Mouse (Mus musculus) right cerebral cortex, postnatal 4 days (tissue): ENCODE data around the gene Plxna4.

Source experiments
- DNase-seq: peaks from one replicate; pipeline ENCODE4 v3.0.0-alpha.2; 2022

Plxna4 gene

DNA sequence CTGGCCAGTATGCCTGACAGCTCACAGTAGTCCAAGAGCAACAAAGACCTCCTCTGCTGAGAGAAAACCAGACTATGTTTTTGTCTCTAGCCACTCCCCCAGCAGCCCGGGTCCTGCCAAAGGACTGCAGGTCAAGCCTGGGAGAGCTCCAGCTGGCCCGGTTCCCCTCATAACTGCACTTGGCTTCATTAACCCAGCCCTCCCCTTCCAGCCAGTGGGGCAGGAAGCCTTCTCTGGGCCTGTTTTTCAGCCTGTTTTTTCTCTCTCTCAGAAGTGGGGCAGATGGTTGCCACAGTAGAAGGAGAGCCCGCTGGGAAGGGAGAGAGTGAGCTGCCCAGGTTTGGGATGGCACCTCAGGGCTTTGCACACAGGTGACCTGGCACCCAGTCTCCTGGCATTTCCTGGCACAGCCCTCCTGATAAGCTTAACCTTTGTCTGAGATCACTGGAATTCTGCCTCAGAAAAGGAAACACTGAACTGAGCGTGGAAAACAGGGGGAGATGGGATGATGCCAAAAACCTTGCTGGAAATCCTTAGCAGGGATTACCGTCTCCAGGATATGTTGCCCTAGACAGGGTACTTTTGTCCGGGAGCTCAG is 190.8 kb downstream of the Plxna4 start:
- DNase-seq: peak; percentile 73

DNA sequence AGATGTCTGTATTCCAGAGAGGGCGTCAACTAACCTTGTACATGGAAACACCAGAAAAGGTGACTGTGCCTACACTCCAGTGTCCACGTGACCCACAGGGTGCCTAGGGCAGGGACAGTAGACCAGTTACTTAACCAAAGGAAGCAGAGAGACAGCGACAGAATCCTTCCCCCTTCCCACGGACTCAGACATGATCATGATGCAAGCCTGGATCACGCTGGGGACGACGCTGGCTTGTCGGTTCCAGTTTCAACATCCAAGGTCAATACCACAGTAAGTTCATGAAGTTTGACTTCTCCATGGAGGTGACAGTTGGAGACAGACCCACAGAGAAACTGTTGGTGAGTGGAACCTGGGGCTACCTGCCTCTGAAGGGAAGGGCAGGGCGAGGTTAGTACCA is 192.6 kb downstream of the Plxna4 start:
- no peak for DNase-seq

DNA sequence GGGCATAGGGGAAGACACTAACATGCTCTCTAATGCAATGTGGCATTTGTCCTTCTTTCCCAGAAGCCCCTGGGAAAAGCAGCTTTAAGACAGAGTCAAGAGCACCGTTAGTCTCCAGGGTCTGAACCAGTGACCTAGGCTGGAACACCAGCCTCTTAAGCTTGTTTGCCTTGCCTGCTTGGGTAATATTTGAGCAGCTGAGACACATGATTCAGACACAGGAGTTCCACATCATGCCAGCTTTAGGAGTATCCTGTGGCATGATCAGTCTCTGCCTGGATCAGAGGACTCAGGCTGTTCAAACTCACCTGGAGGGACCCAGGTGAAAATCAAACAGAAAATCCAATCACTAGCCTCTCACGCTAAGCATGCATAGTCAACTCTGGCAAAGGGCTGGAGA is 195.7 kb downstream of the Plxna4 start:
- no peak for DNase-seq

DNA sequence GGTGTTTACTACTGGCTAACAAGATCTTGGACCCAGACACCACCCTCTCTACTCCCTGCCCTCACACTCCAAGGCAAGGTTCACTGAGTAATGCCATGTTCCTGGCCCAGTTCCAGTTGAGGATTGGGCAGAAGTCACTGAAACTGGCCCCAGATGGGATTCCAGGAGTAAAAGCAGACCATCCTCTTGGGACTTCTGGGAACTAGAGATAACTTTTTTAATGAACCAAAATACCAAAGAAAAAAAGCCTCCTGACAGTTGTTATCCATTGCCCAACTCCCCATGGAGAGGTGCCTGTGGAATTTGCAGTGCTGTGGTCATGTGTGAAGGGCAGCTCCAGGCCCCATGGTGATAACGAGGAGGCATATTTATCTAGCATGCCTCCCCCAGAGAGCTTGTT is 199.7 kb downstream of the Plxna4 start:
- DNase-seq: no peak

DNA sequence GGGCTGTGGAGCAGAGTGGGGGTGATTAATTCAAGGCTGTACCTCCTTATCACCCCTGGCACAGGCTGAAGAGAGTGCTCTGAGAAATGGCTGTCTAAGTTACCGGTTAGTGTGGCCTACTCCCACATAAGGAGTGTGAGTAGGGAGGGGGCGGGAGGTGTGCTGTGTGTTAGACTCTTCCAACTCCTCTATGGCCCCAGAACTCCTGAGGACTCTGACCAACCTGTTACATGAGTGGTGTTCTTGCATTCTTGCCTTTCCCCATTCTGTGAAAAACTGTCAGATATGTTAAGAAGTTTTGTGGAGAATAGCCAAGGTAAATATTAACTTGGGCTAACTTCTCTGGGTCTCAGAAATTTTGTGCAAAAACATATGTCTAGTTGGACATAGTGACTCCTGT is 201.1 kb downstream of the Plxna4 start:
- DNase-seq: no peak

DNA sequence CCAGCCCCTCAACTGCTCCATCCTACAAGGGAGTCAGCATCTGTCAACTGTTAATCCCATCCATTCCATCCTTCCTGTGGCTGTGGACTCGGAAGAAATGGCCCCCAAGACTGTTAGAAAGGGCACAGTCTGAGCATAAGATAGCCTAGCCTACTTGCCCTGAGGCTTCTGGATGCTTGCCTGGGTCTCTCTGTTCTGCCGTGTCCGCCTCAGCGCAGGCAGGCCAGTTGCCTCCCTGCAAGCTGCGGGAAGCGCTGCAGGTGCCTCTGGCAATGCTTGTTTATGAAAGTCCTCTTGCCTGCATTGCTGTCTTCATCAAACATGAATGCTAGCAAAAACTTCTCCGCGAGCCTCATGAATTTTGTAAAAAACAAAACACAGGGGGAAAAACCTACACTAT is 203.1 kb downstream of the Plxna4 start:
- no peak for DNase-seq

DNA sequence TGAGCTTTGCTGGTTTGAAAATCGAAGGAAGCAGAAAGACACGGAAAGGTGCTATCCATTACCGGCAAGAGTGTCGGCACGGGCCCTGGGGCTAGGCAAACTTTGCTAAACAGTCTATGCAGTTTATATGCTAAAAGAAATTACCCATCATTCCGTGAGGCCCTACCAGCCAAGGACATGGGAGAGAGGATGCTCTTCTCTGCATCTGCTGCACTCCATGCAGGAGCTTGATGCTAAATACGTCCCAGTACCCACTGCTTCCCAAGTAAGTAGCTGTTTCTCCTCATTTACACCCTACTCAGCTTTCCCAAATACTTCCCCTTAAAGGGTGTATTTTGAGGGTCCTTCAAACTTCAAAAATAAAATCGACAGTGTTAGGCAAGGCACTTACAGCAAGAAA is 203.6 kb downstream of the Plxna4 start:
- DNase-seq: no peak

DNA sequence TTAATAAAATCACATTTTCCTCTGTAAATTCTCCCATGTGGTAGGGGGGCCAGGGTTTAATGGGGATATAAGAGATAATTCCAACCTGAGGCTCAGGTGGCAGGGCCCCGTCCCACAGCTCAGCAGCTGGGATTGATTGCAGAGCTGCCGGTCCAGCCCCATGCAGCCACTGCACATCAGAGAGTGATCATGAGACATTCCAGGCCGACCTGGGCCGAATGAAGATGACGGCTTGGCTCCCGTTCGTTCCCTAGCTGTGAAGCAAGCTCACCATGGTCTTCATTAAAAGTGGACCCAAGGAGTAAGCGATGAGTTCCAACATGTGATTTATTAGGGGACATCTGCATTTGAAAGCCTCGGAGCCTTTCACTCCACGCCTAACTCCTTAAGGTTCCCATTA is 206.5 kb downstream of the Plxna4 start:
- no peak for DNase-seq

DNA sequence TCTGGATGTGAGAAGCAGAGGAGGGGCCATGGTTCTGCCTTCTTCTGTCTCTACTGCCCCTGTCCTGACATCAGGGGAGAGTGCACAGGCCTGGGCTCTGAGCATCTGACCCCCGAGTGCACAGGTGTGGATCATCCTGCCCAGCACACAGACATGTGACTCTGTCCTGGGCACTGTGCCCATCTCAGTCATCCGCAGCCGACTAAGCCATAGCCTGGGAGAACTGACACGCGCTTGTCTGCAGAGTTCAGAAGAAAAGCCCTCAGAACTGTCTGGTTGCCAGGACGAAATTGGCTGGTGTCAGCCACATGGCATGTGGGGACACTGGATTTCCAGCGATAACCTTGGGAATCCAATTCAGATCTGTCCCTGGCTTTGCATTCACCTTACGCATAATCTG is 210.8 kb downstream of the Plxna4 start:
- peak; percentile 30 for DNase-seq

DNA sequence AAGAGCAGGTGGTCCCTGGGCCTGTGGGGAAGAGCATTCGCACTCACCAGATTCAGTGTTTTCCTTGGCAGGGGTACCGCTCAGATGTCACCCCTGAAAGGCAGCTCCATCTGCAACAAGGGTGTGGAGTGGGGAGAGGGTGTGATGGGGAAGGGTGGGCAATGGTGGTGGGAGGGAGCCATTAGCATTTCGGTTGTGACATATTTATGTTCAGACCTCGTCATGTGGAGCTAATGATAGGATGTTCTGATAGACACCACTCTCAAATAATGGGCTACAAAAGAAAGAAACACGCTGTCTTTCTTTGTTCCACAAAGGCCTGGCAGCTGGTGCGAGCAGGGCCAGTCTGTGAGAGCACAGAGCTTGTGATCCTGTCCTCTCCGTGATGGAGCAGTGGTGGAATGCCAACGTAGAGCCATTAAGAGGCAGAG is 214.0 kb downstream of the Plxna4 start:
- peak; percentile 49 for DNase-seq

DNA sequence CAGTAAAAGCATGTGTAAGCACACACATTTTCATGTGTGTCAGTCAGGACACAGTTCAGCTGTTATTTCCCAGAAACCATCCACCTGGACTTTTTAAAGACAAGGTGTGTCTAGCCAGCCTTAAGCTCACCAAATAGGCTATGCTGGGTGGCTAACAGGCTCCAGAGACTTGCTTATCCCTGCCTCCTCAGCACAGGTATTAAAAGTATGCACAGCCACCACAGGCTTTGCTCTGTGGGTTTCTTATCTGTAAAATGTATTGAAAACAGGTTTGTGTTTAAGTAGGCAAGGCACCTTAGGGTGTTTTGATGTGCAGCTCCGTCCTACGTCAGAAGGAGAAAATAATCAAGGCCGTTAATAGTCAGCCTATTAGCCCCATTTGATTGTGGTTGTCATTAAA is 218.9 kb downstream of the Plxna4 start:
- DNase-seq: no peak

DNA sequence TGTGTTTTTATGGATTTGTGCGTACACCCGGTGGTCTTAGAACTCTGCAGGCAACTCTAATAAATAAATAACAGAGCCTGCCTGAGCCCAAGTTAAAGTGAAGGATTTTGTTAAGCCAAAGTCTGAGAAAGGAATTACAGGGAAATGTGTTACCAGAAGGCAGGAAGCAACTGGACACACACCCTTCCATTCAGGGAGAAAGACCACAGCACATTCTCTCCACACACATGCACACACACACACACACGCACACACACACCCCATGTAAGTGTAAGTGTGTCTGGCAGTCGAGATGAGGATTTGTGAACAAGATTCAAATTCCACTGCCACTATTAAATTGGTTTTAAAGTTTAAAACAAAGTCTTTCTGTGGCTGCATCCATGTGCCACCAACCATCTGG is 219.6 kb downstream of the Plxna4 start:
- no peak for DNase-seq

DNA sequence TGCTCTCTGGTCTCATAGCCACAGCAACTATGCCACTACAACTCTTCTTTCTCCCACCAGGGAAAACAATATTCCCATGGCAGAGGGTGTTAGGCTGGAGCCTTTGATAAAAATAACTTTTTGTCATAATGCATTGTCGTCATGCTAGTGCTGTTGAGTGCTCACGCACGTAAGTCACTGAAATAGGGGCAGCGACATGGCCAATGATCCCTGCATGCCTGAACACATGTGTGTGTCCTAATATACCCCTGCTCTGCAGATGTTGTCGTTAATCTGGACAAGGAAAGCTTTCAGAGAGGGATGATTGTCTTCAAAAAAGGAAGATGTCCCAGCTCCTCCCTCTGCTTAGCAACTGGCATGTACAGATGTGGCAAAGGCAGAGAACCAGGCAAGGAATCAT is 223.1 kb downstream of the Plxna4 start:
- no peak for DNase-seq

DNA sequence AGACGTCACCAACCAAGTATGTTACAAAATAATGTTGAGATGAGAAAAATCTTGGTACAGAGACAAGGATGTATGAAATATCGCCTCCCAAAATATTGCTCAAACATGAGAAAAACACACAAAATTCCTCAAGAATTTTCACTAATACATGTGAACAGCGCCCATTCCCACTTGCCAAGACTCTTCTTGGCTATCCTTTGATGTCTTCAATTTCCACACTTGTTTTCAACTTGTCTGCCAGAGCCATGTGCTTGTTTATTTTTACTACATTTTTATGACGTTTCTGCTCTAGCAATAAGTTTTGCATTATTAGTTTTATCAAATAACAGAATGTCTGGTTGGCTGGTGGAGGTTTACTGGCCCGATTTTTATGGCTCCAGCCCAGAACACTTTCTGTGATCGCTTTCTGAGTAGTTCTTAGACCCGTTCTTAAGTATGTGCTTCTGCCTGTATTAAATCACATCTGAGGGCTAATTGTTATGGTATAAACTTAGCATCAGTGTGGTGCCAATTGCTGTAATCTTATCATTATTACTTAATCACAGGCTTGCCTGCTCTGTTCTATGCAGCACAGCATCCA is 224.4 kb downstream of the Plxna4 start:
- no peak for DNase-seq

DNA sequence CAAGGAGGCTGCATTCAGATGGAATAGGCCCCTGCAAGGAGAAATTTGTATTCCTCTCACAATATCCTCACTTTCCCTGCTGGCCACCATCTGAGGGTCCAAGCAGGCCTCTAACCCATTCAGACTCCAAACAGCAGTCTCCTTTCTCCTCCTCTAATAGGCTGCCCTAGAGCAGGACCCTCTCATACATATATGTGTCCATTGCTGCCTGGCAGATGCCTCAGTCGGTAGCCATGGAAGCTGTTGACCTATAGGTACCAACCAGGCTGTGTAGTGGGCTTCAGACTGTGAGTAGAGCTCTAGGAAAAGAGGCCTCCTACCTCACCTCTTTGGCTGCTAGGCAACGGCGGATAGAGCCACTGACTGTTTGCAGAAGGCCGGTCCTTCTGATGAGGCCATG is 225.6 kb downstream of the Plxna4 start:
- no peak for DNase-seq

DNA sequence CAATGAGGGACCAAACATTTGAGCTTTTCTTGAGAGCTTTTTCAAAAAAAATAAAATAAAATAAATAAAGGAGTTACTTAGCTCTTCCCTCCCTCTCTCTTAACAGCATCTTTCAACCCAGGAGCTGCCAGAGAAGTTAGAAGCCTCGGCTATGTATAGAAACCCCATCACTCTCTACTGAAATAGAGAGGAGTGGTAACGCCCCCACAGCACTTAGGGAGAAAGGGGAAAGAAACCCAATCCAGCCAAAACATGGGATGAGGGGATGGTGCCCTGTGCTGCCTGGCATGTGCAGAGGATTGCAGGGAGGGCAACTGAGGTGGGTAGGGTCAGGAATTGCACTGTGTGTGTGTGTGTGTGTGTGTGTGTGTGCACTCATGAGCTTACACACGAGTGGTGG is 228.3 kb downstream of the Plxna4 start:
- no peak for DNase-seq

DNA sequence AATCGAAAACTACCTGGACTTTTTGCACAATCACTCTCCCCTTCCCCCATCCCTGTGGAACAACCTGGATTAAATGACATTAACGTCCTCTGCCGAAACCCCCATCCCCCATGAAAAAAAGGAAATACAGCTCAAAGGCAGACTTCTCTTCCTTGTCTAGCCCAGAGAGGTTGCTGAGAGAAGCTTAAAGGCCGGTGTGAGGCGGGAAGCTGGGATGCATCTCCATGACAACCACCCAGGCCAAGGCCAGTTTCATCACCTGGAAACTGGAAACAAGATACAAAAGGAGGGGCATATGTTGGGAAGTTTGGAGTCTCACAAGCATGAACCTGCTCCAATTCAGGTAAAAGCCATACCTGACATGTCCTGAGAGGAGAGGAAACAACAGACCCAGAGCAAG is 230.5 kb downstream of the Plxna4 start:
- no peak for DNase-seq

DNA sequence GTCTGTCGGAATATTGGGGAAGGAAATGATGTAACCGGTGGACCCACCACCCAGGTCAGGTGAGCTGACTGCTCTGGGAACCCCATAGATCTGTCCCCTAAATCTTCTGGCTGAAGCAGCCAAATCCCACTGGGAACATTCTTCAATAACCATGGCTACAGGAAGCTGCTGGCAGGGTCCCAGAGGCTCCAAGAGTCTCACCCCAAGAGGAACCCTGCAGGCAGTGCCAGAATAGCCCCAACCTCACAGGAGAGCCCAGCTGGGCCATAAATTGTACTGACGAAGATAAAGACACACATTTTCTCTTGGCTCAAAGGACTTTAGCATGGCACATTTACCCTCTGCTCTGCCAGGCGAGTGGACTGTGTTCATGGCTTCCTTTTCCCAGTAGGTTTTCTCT is 232.4 kb downstream of the Plxna4 start:
- peak; percentile 56 for DNase-seq

DNA sequence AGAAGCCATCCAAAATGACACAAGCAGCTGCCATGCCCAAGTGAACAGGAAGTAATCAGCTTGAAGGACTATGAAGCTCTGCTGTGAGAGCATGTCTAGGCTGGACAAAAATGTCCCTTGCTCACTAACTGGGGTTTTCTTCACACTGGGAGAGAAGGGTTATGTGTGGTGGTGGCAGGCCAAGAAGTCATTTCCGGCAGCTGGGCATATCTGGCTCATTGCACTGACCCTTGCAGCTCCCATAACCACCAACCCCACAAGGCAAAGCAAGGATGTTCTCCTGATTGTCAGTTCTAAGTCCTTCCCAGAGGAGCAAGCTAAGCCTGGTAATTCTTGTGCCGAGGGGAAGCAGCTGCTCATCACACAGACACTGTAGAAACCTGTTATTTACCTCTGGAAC is 239.0 kb downstream of the Plxna4 start:
- DNase-seq: no peak

DNA sequence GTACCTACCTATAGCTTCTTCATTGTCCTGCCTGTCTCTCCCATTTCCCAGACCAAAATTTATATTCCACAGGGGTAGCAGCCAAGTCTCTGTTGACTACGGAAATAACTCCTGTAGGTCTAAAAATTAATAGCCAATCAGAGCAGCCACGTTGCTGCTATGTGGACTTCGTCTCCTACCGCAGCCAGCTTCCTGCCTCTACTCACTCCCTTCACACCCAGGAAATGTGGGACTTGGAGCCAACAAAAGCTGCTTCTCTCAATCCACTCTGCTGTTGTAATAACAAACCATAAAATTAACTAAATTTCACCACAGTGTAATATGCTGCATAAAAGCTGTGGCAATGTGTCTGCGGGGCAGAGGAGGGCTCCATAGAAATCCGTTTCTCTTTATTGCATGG is 239.9 kb downstream of the Plxna4 start:
- DNase-seq: no peak

DNA sequence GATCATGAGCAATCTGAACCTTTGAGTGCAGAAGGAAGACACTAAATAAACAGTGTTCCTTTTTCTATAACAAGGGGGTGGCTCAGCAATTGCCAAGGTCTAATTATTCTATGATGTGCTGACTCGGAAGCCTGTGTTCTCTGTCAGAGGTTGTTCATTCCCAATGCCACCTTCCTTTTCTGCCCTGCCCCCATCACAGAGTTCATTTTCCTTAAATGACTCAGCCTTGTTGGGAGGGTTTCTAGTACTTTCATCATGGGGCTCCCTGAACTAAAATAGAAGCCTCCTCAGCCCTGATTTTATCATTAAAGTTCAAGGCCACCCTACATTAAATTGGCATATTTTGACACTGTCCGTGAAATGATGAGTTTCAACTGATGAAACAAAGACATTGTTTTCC is 242.0 kb downstream of the Plxna4 start:
- DNase-seq: no peak

DNA sequence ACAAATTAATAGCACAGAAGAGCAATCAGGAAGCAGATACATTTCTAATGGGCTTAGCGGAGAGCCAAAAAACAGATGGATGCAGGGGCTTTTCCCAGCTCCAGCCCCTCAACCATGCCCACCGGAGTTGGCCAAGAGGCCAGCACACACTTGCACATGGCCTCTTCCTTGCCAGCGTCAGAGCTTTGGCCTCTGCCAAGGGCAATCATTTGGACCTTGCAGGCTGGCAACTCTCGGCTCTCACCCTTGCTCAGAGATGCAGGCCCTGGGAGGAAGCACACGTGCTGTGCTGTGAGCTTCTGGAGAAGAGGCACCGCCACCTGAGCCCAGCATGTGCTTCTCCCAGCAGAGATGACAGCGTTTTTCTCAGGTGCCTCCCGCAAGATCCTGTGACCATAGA is 245.3 kb downstream of the Plxna4 start:
- DNase-seq: no peak

DNA sequence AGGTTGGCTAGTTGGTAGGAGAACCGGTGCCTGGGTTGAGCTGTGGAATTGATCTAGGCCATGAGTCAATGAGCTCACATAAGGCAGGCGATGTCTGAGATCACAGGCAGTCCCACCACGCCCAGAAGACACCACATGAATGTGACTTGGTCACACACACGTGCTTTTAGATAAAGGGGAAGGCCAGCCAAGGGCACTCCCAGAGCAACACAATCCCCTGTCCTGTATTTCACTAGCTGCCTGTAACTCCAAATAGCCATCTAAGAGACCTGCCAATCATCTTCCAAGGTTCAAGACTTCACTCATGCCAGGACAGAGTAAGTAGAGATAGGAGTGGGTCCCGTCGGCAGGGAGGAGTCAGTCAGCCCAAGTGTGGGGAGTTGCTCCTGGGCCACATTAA is 245.7 kb downstream of the Plxna4 start:
- DNase-seq: no peak

DNA sequence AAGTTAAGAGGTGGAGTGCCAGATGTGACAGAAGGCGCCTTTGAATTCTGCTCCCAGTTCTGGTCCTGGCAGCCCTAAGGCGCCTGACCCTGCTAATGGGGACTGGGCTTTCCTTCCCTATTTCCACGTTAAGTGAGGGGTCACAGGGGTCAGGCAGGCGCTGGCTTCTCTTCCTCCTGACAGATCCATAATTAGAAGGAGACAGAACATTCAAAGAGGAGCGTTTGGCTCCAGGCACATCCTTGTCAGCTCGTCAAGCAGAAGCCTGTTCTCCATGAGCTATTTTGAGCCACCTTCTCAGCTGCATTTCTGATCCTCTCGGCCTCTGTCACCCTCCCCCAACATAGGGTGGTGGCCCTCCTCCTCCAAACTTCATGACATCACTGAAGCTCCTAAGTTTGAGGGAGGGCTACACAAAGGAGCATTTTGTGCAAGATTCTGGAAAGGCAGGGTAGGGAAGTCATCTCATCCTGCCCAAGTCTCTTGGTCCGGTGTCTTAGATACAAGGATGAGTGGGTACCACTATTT is 249.5 kb downstream of the Plxna4 start:
- DNase-seq: no peak

DNA sequence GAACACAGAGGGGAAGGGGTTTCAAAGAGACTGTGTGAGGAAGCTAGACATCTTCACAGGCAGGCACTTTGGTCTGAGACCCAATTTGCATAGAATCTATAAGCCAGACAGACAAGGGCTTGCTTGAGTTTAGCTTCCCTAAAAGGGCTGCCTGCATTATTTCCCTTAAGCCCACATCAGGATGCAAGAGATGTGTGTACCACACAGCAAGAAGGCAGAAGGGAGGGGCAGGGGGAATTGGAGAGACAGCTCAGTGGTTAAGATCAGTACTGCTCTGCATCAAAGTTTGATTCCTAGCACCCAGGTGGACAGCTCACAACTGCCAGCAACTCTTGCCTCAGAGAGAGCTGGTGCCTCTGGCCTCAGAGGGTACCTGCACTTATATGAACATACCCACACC is 256.7 kb downstream of the Plxna4 start:
- DNase-seq: no peak
